Mouse (Mus musculus) neural tube, embryonic 12.5 days (tissue): ENCODE measurements around the gene Plscr4. TPM values are rescaled to one million over a fixed set of nuclear protein-coding genes. Genes with fewer than 3 reads are reported as not detected.
A peak's percentile ranks its signal among the peaks of the same experiment; 100 is the strongest.

Source experiments
- ATAC-seq: fragments of 200-750 bp; cut with Nextera tagmentation; 2 replicates; pipeline ENCODE4 v1.8.0; 2017; ENCODE audit warnings: low read depth, mild to moderate bottlenecking, moderate TSS enrichment, moderate library complexity; ENCODE audit not compliant: low FRiP score
- H3K27ac ChIP-seq: fragments of 300-500 bp; sonication (generic); 2 replicates; pipeline ENCODE4 v1.5.1; 2016
- H3K27me3 ChIP-seq: fragments of 300-500 bp; sonication (generic); replicated peaks from 2 replicates; pipeline ENCODE4 v1.6.1; 2016; ENCODE audit warnings: mild to moderate bottlenecking
- H3K36me3 ChIP-seq: fragments of 300-500 bp; sonication (generic); 2 replicates; pipeline ENCODE4 v1.6.1; 2016; ENCODE audit warnings: mild to moderate bottlenecking
- H3K4me1 ChIP-seq: fragments of 300-500 bp; sonication (generic); 2 replicates; pipeline ENCODE4 v1.6.1; 2016
- H3K4me2 ChIP-seq: fragments of 300-500 bp; sonication (generic); replicated peaks from 2 replicates; pipeline ENCODE4 v1.6.1; 2016; ENCODE audit warnings: mild to moderate bottlenecking
- H3K4me3 ChIP-seq: fragments of 300-500 bp; sonication (generic); 2 replicates; pipeline ENCODE4 v1.5.1; 2016
- H3K9ac ChIP-seq: fragments of 300-500 bp; sonication (generic); 2 replicates; pipeline ENCODE4 v1.6.1; 2016; ENCODE audit warnings: mild to moderate bottlenecking
- H3K9me3 ChIP-seq: fragments of 300-500 bp; sonication (generic); 2 replicates; pipeline ENCODE4 v1.6.1; 2016; ENCODE audit warnings: mild to moderate bottlenecking
- WGBS: fragments of 180-500 bp; shearing (Covaris S2); methylation state at CpG from one replicate; pipeline ENCODE4 v1.1.7; 2016; 5-methylcytosine and 5-hydroxymethylcytosine counted together
- polyA plus RNA-seq: library from polyadenylated mRNA; unstranded; fragments of >200 nt; fragmentation: Nextera tagmentation; extraction: Ambion mirVana; gene quantifications from 2 replicates; pipeline ENCODE4 v1.2.1, GENCODE M21; 2016

The Plscr4 gene
- polyA plus RNA-seq, 1 experiment from 2014 or later = 2.8 TPM

- H3K36me3 ChIP-seq = no peaks in the 10 kb centered on the region
- WGBS = 79% methylated on average over 1 of the region's 1 CpGs
- H3K9me3 ChIP-seq = no peaks in the 10 kb centered on the region
- H3K27ac ChIP-seq = no peak overlapping the region
- no peak overlapping the region for H3K9ac ChIP-seq
- ATAC-seq = no peak
- H3K4me2 ChIP-seq = no peak overlapping the region
- no peaks in the 10 kb centered on the region for H3K4me1 ChIP-seq
- no peak overlapping the region for H3K4me3 ChIP-seq
- no peaks in the 10 kb centered on the region for H3K27me3 ChIP-seq
These were observed 17.1 kb downstream of the Plscr4 start for GRCm38 (mm10) chr9:92474244-92474643.

DNA sequence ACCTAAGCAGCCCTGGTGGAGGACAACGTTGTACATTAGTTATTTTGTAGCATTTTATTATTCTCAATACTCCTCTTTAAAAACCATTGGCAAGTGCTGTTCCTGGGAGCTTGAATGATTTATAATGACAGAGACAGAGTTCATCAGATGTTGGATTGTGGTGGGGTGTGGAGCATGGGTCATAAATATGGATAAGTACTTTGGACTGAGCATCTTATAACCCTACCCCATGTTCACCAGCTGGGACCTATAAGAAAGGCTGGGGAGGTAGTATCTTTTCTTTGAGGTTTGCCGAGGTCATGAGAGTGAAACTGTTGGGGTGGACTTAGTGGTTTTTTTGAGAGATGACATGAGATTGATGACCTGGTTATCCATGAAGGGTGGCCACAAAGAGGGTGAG lies 24.5 kb downstream of the Plscr4 start:
- H3K4me1 ChIP-seq = no peaks in the 10 kb centered on the region
- no peak overlapping the region for H3K4me2 ChIP-seq
- no peak overlapping the region for H3K27ac ChIP-seq
- no peak overlapping the region for H3K4me3 ChIP-seq
- no peaks in the 10 kb centered on the region for H3K9me3 ChIP-seq
- H3K36me3 ChIP-seq = no peaks in the 10 kb centered on the region
- H3K9ac ChIP-seq = no peak overlapping the region
- no peak for ATAC-seq
- 53% methylated on average over 2 of the region's 2 CpGs for WGBS
- no peaks in the 10 kb centered on the region for H3K27me3 ChIP-seq

DNA sequence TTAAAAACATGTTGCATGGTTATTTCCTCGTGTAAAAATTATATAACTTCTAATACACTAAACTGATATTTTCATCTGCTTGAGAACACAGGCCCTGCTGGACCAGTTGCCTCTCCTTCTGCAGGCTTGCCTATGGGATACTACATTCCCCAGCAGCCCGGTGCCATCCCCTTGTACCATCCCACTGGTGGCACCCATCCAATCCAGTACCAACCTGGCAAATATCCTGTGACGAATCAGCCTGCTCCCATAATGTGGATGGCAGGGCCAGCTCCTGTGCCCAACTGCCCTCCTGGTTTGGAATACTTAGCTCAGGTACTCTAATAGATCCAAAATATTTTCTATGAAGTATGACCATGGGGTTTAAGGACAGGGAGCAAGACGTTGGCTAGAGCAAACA lies 25.4 kb downstream of the Plscr4 start:
- 93% methylated on average over 4 of the region's 4 CpGs for WGBS
- Histone ChIP-seq H3K9me3 (no peaks in the 10 kb centered on the region), H3K4me2 (no peak overlapping the region), H3K36me3 (no peaks in the 10 kb centered on the region), H3K4me3 (no peak overlapping the region), H3K9ac (no peak overlapping the region), H3K4me1 (no peaks in the 10 kb centered on the region), H3K27ac (no peak overlapping the region), H3K27me3 (no peaks in the 10 kb centered on the region)
- ATAC-seq = no peak

DNA sequence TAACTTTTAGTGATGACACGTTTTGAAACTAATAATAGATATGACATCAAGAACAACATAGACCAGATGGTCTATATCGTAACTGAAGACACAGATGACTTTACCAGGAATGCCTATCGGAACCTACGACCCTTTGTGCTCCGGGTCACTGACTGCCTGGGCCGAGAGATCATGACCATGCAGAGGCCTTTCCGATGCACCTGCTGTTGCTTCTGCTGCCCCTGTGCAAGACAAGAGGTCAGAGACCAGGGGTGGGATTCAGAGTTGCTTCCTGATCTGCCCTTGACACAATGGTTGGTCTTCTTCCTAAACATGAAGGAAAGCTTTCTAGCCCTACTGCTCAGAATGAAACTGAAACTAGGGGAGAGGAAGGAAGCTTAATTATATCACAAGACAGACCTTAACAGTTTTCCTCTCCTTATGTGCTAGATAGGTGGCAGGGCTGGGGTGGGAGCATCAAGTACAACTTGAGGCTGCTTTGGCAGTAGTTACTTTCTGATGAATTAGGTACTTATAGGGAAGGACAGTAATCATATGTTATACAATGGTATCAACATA lies 27.6 kb downstream of the Plscr4 start:
- Histone ChIP-seq H3K27ac (no peak overlapping the region), H3K27me3 (no peaks in the 10 kb centered on the region), H3K4me3 (no peak overlapping the region), H3K9ac (no peak overlapping the region), H3K4me1 (0 out of 2 replicates have a peak, but pooled peaks cover 2% of the 10 kb centered on the region), H3K36me3 (no peaks in the 10 kb centered on the region), H3K4me2 (no peak overlapping the region), H3K9me3 (no peaks in the 10 kb centered on the region)
- ATAC-seq = no peak
- WGBS = 82% methylated on average over 7 of the region's 7 CpGs

GRCm38 (mm10) chr9:92489857-92490256 lies 32.7 kb downstream of the Plscr4 start:
- no peaks in the 10 kb centered on the region for H3K9me3 ChIP-seq
- H3K4me1 ChIP-seq = 0 out of 2 replicates have a peak, but pooled peaks cover 2% of the 10 kb centered on the region
- no peak overlapping the region for H3K4me2 ChIP-seq
- H3K4me3 ChIP-seq = no peak overlapping the region
- H3K27ac ChIP-seq = no peak overlapping the region
- H3K27me3 ChIP-seq = no peaks in the 10 kb centered on the region
- 87% methylated on average over 7 of the region's 7 CpGs for WGBS
- H3K36me3 ChIP-seq = no peaks in the 10 kb centered on the region
- ATAC-seq = no peak
- H3K9ac ChIP-seq = no peak overlapping the region

DNA sequence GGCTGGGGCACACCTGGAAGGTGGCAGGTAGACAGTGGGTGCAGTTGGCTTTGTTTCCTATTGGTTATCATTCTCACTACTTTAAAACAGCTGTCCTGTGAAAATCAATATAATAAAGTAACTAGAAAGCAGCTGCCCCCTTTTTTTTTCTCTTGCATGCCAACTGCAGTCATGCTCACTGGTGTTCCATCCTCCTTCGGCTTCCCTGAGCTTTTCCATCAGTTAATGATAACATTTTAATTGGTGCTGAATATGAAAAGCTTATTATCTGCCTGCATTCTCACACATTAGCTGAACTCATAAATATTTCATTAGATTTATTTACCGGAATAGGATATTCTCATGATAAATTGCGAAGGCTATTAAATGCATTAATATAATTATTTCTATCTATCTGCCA lies 33.1 kb downstream of the Plscr4 start:
- ATAC-seq = no peak
- H3K27ac ChIP-seq = no peak overlapping the region
- 76% methylated on average over 3 of the region's 3 CpGs for WGBS
- no peak overlapping the region for H3K4me3 ChIP-seq
- no peaks in the 10 kb centered on the region for H3K36me3 ChIP-seq
- H3K9me3 ChIP-seq = no peaks in the 10 kb centered on the region
- H3K9ac ChIP-seq = no peak overlapping the region
- 0 out of 2 replicates have a peak, but pooled peaks cover 2% of the 10 kb centered on the region for H3K4me1 ChIP-seq
- H3K4me2 ChIP-seq = no peak overlapping the region
- no peaks in the 10 kb centered on the region for H3K27me3 ChIP-seq

DNA sequence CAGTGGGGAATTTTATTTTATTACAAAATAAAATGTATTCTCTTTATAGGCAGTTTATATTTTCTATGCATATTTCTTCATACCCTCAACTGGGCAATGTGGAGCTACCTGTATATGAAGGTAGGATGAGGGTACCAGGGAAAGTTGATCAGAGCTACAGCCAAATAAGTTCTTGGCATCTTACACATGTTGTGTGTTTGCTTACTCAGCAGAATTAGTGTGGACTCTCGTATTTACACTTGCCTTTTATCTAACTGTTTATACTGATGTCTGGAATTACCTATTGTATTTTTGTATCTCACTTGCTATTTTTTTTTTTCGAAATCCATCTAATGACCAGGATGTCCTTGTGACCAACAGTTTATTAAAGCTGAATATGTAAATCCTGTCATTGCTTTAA lies 34.1 kb downstream of the Plscr4 start:
- Histone ChIP-seq H3K4me2 (no peak overlapping the region), H3K9me3 (no peaks in the 10 kb centered on the region), H3K36me3 (no peaks in the 10 kb centered on the region), H3K4me1 (0 out of 2 replicates have a peak, but pooled peaks cover 2% of the 10 kb centered on the region), H3K4me3 (no peak overlapping the region), H3K27ac (no peak overlapping the region), H3K27me3 (no peaks in the 10 kb centered on the region), H3K9ac (no peak overlapping the region)
- no peak for ATAC-seq
- WGBS = 82% methylated on average over 2 of the region's 2 CpGs

- Histone ChIP-seq H3K9ac (no peak overlapping the region), H3K27ac (no peak overlapping the region), H3K9me3 (no peaks in the 10 kb centered on the region), H3K27me3 (no peaks in the 10 kb centered on the region), H3K4me1 (no peaks in the 10 kb centered on the region), H3K4me3 (no peak overlapping the region), H3K36me3 (no peaks in the 10 kb centered on the region), H3K4me2 (no peak overlapping the region)
- peak; percentile 82 for ATAC-seq
- WGBS = 50% methylated on average over 12 of the region's 12 CpGs
These were observed 42.7 kb downstream of the Plscr4 start for GRCm38 (mm10) chr9:92499710-92500410.

DNA sequence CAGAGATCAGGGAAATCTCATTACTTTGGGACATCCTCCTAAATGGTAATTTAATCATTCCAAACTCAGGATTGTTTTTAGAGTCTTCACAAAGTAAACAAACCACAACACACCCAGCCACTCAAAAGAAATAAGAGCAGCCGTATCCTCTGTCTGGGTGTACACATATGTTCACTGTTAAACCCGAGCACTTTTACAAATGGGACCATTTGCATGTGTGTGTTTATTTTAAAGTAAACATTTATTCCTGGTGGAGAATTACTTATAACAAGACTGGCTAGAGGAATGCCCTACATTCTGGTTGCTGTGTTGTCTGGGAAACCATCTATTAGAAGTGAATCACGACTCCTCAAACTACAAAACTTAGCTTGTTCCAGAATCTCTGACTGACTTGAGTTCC lies 47.1 kb downstream of the Plscr4 start:
- ATAC-seq = no peak
- Histone ChIP-seq H3K4me3 (no peak overlapping the region), H3K4me2 (no peak overlapping the region), H3K36me3 (no peaks in the 10 kb centered on the region), H3K27me3 (no peaks in the 10 kb centered on the region), H3K4me1 (no peaks in the 10 kb centered on the region), H3K27ac (no peak overlapping the region), H3K9ac (no peak overlapping the region), H3K9me3 (no peaks in the 10 kb centered on the region)
- WGBS = 78% methylated on average over 3 of the region's 3 CpGs

DNA sequence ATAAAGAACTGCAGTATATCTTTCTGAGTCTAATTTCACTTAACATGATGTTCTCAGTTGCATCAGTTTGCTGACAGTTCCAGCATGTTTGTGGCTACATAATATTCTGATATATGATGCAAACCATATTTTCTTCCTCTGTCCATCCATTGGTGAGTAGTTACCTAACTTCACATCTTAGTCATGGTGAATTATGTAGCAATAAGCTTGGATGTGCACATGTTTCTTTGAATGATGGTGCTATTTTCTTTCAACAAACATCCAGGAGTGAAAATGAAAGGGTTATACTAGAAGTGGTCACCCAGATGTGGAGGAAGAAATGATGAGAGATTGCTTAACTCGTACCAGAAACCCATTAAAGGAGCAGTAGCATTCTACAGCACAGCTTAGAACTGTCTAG lies 47.7 kb downstream of the Plscr4 start:
- no peak overlapping the region for H3K9ac ChIP-seq
- no peak for ATAC-seq
- no peaks in the 10 kb centered on the region for H3K9me3 ChIP-seq
- no peak overlapping the region for H3K4me2 ChIP-seq
- H3K27me3 ChIP-seq = no peaks in the 10 kb centered on the region
- WGBS = 61% methylated on average over 1 of the region's 1 CpGs
- H3K4me1 ChIP-seq = no peaks in the 10 kb centered on the region
- no peak overlapping the region for H3K27ac ChIP-seq
- H3K4me3 ChIP-seq = no peak overlapping the region
- no peaks in the 10 kb centered on the region for H3K36me3 ChIP-seq

GRCm38 (mm10) chr9:92511696-92512095 lies 54.5 kb downstream of the Plscr4 start:
- Histone ChIP-seq H3K4me3 (no peak overlapping the region), H3K9me3 (no peaks in the 10 kb centered on the region)
- no peak for ATAC-seq

DNA sequence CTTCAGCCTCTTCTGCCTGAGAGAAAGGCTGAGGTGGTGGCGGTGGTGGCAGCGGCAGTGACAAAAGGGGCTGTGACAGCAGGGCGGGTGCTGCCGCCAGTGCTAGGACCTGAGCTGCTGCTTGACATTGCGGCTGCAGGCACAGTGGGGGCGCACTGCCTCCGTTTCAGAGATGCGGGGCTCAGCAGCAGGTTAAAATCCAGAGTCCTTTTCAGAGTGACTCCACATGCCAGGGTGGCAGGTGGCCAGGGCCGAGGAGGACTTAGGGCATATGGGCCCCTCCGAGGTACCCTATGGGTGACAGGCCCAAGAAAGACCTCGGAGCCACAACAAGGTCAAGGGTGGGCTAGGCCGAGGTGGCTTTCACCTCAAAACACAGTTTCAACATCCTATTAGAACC lies 59.9 kb downstream of the Plscr4 start:
- no peaks in the 10 kb centered on the region for H3K36me3 ChIP-seq
- no peaks in the 10 kb centered on the region for H3K27me3 ChIP-seq
- ATAC-seq = no peak
- H3K27ac ChIP-seq = no peak overlapping the region
- no peak overlapping the region for H3K9ac ChIP-seq
- H3K9me3 ChIP-seq = peaks cover 10% of the 10 kb centered on the region
- H3K4me2 ChIP-seq = no peak overlapping the region
- no peak overlapping the region for H3K4me3 ChIP-seq
- 95% methylated on average over 12 of the region's 12 CpGs for WGBS
- no peaks in the 10 kb centered on the region for H3K4me1 ChIP-seq

More at GRCm38 (mm10) chr9:92511696-92512095, 54.5 kb downstream of the Plscr4 start:
- H3K4me1 ChIP-seq = no peaks in the 10 kb centered on the region
- H3K27ac ChIP-seq = no peak overlapping the region
- no peak overlapping the region for H3K4me2 ChIP-seq
- H3K9ac ChIP-seq = no peak overlapping the region
- no peaks in the 10 kb centered on the region for H3K27me3 ChIP-seq
- H3K36me3 ChIP-seq = no peaks in the 10 kb centered on the region

GRCm38 (mm10) chr9:92520751-92521150 lies 63.6 kb downstream of the Plscr4 start:
- Histone ChIP-seq H3K4me2 (no peak overlapping the region), H3K27me3 (no peaks in the 10 kb centered on the region), H3K27ac (no peak overlapping the region), H3K9ac (no peak overlapping the region), H3K4me3 (no peak overlapping the region), H3K9me3 (peaks cover 10% of the 10 kb centered on the region), H3K4me1 (no peaks in the 10 kb centered on the region), H3K36me3 (no peaks in the 10 kb centered on the region)
- WGBS = 91% methylated on average over 10 of the region's 10 CpGs
- no peak for ATAC-seq
